Mouse (Mus musculus): ENCODE results near the gene Ltb. TPM values are rescaled to one million over a fixed set of nuclear protein-coding genes. Genes with fewer than 3 reads are reported as not detected.
A peak's percentile ranks its signal among the peaks of the same experiment; 100 is the strongest.

The Ltb gene
- polyA plus RNA-seq, 1 experiment from 2014 or later, result 5.2 TPM

GRCm38 (mm10) chr17:35187959-35188610 lies 6.2 kb upstream of the Ltb start, which contains the start of gene Lst1:
Gene Lst1, minus strand, starts transcription at chr17:35188439.
- 59% methylated on average over 7 of the region's 7 CpGs for WGBS
- ATAC-seq, result no peak

DNA sequence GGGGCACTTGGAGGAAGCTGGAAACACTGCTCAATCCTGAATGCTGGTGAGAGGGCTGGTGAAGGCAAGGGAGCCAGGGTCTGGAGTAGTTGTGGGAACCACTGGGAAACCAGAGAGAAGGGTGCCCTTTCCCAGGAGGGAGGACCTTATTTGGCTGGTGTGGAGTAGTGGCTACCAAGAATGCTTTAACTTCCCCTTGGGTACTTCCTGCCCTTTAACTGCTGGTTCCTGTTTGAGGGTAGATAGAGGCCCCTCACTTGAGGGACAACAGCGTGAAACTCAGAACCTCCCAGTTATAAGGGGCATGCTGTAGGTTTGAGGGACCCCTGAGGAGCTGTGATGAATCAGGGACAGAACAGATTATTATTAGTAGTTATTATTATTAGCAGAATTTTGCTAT lies 5.1 kb upstream of the Ltb start:
- H3K27me3 ChIP-seq (replicated peaks), result no peaks in the 10 kb centered on the region
- no peak for ATAC-seq
- peaks cover 9% of the 10 kb centered on the region; the same call in 1 of the 2 replicates for H3K4me1 ChIP-seq (replicated peaks)
- no peak overlapping the region for H3K4me2 ChIP-seq (replicated peaks)
- no peak overlapping the region for H3K9ac ChIP-seq
- WGBS, result 69% methylated on average over 1 of the region's 1 CpGs
- no peak overlapping the region for H3K27ac ChIP-seq
- no peaks in the 10 kb centered on the region for H3K9me3 ChIP-seq
- H3K36me3 ChIP-seq, result no peaks in the 10 kb centered on the region
- no peak overlapping the region for H3K4me3 ChIP-seq (replicated peaks)

More at GRCm38 (mm10) chr17:35187959-35188610, 6.2 kb upstream of the Ltb start, which contains the start of gene Lst1:
- no peak within 1 kb of the TSS for H3K9ac ChIP-seq
- H3K27ac ChIP-seq, result peak within 1 kb of the TSS; percentile 40; the same call in 1 of the 2 replicates
- no peak within 1 kb of the TSS for H3K4me2 ChIP-seq (replicated peaks)
- H3K27me3 ChIP-seq (replicated peaks), result no peaks in the 10 kb centered on the region
- H3K36me3 ChIP-seq, result no peaks in the 10 kb centered on the region
- H3K4me3 ChIP-seq (replicated peaks), result no peak within 1 kb of the TSS
- H3K4me1 ChIP-seq (replicated peaks), result 0 out of 2 replicates have a peak, but pooled peaks cover 5% of the 10 kb centered on the region
- H3K9me3 ChIP-seq, result no peaks in the 10 kb centered on the region

DNA sequence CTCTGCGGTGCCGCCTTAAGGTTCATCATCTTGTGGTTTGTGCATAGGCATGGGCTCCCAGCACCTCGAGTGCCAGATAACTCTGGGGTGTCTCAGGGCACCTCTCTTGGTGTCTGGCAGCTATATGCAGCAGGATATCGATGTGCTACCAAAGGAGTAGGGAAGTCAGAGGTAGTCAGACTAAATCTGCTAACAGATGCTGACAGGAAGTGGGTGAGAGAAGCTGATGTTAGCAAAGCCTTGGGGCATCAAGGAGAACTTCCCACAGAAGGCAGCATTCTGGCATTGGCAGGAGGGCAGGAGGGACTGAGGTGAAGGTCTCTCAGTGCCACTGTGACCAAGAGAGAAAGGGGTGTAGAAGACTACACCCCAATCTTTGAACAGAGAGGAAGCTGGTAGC lies 4.1 kb upstream of the Ltb start:
- Histone ChIP-seq H3K36me3 (no peaks in the 10 kb centered on the region), H3K9ac (no peak overlapping the region), H3K4me3 (replicated peaks) (no peak overlapping the region), H3K27me3 (replicated peaks) (peaks cover 5% of the 10 kb centered on the region), H3K9me3 (no peaks in the 10 kb centered on the region), H3K4me2 (replicated peaks) (no peak overlapping the region), H3K27ac (no peak overlapping the region), H3K4me1 (replicated peaks) (peaks cover 17% of the 10 kb centered on the region)
- WGBS, result 67% methylated on average over 4 of the region's 4 CpGs
- no peak for ATAC-seq

DNA sequence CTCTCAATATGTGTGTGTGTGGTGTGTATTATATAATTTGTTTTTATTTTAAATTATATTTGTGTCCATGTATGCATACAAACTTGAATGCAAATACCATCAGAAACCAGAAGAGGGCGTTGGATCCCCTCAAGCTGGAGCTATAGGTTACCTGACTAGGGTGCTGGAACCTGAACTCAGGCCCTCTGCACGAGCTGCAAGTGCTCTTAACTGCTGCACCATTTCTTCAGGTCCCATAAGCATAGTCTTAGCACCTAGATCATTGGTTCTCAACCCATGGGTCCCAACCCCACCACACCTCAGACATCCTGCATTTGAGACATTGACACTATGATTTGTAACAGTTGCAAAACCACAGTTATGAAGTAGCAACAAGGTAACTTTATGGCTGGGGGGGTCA lies 2.5 kb upstream of the Ltb start:
- H3K27me3 ChIP-seq (replicated peaks), result peaks cover 19% of the 10 kb centered on the region
- 72% methylated on average over 2 of the region's 2 CpGs for WGBS
- no peak overlapping the region for H3K9ac ChIP-seq
- H3K4me2 ChIP-seq (replicated peaks), result no peak overlapping the region
- no peaks in the 10 kb centered on the region for H3K36me3 ChIP-seq
- no peak overlapping the region for H3K4me3 ChIP-seq (replicated peaks)
- no peak overlapping the region for H3K27ac ChIP-seq
- no peak for ATAC-seq
- no peaks in the 10 kb centered on the region for H3K9me3 ChIP-seq
- H3K4me1 ChIP-seq (replicated peaks), result peaks cover 19% of the 10 kb centered on the region

DNA sequence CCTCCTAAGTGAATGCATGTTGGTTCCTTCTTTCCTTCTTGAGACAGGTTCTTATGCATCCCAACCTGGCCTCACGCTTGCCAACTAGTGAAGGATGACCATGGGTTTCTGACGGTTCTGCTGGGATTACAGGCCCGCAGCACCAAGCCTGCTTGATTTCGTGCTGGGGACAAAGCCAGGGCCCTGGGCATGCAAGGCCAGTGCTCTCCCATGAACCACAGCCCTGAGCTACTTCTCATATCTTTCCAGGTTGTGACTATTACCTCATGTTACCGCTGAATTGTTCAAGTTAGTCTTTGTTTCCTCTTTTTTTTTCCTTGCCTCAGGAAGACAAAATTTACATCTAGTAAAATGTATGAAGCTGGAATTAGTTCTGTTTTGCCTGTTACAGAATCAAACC lies 1.3 kb upstream of the Ltb start:
- WGBS, result 83% methylated on average over 5 of the region's 5 CpGs
- peaks cover 19% of the 10 kb centered on the region for H3K4me1 ChIP-seq (replicated peaks)
- H3K27ac ChIP-seq, result no peak overlapping the region

DNA sequence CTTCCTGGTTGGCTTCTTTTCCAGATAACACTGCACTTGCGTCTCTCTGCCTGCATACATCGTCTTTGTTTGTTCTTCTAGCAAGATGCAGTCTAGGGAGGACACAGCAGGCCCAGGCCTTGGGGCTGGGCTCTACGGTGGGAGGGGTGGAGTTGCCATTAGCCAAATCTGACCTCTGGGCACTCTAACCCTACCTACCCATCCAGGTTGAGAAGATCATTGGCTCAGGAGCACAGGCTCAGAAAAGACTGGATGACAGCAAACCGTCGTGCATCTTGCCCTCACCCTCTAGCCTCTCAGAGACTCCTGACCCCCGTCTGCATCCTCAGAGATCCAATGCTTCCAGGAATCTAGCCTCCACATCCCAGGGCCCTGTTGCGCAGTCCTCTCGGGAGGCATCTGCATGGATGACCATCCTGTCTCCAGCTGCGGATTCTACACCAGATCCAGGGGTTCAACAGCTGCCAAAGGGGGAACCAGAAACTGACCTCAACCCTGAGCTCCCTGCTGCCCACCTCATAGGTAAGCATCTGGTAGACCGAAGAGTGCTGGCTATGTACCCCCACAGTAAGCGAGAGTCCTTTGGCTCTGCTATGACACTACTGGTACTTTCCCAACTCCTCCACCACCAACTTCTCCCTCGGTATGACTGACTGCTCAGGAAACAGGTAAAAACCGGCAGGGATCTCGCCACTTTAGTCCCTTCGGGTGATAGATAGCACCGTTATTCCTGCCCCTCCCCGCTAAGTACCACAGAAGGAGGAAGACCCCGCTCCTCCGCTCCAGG lies 798 bp downstream of the Ltb start:
- Histone ChIP-seq H3K27me3 (replicated peaks) (peaks cover 19% of the 10 kb centered on the region), H3K9ac (peak overlapping the region; percentile 56)
- 40% methylated on average over 19 of the region's 19 CpGs for WGBS

More for the DNA sequence above, 1.3 kb upstream of the Ltb start:
- no peak for ATAC-seq
- no peak overlapping the region for H3K9ac ChIP-seq
- no peaks in the 10 kb centered on the region for H3K36me3 ChIP-seq
- H3K4me3 ChIP-seq (replicated peaks), result no peak overlapping the region
- H3K9me3 ChIP-seq, result no peaks in the 10 kb centered on the region
- no peak overlapping the region for H3K4me2 ChIP-seq (replicated peaks)
- H3K27me3 ChIP-seq (replicated peaks), result peaks cover 19% of the 10 kb centered on the region

GRCm38 (mm10) chr17:35195631-35196320 lies 1.5 kb downstream of the Ltb start:
- under 1% methylated on average over 66 of the region's 66 CpGs for WGBS
- no peaks in the 10 kb centered on the region for H3K9me3 ChIP-seq
- H3K4me1 ChIP-seq (replicated peaks), result peaks cover 19% of the 10 kb centered on the region
- H3K36me3 ChIP-seq, result no peaks in the 10 kb centered on the region
- H3K4me3 ChIP-seq (replicated peaks), result peak overlapping the region; percentile 45
- H3K9ac ChIP-seq, result peak overlapping the region; percentile 56
- H3K4me2 ChIP-seq (replicated peaks), result peak overlapping the region; percentile 94
- peak; percentile 88 for ATAC-seq
- no peak overlapping the region for H3K27ac ChIP-seq
- H3K27me3 ChIP-seq (replicated peaks), result peaks cover 19% of the 10 kb centered on the region

More for the DNA sequence above, 798 bp downstream of the Ltb start:
- H3K4me3 ChIP-seq (replicated peaks), result peak overlapping the region; percentile 45
- no peaks in the 10 kb centered on the region for H3K9me3 ChIP-seq
- 0 out of 2 replicates have a peak, but pooled peaks have one; percentile 6 for ATAC-seq
- no peak overlapping the region for H3K27ac ChIP-seq
- peak overlapping the region; percentile 94 for H3K4me2 ChIP-seq (replicated peaks)
- no peaks in the 10 kb centered on the region for H3K36me3 ChIP-seq
- peaks cover 19% of the 10 kb centered on the region for H3K4me1 ChIP-seq (replicated peaks)

- no peaks in the 10 kb centered on the region for H3K36me3 ChIP-seq
- no peak overlapping the region for H3K27ac ChIP-seq
- H3K4me2 ChIP-seq (replicated peaks), result peak overlapping the region; percentile 94
- no peak overlapping the region for H3K9ac ChIP-seq
- WGBS, result 35% methylated on average over 9 of the region's 9 CpGs
- peaks cover 19% of the 10 kb centered on the region for H3K4me1 ChIP-seq (replicated peaks)
- no peaks in the 10 kb centered on the region for H3K9me3 ChIP-seq
- peak; percentile 27; the same call in 1 of the 2 replicates for ATAC-seq
- H3K4me3 ChIP-seq (replicated peaks), result peak overlapping the region; percentile 45
- peaks cover 20% of the 10 kb centered on the region for H3K27me3 ChIP-seq (replicated peaks)
These were observed 2.0 kb downstream of the Ltb start for GRCm38 (mm10) chr17:35196321-35196641.

DNA sequence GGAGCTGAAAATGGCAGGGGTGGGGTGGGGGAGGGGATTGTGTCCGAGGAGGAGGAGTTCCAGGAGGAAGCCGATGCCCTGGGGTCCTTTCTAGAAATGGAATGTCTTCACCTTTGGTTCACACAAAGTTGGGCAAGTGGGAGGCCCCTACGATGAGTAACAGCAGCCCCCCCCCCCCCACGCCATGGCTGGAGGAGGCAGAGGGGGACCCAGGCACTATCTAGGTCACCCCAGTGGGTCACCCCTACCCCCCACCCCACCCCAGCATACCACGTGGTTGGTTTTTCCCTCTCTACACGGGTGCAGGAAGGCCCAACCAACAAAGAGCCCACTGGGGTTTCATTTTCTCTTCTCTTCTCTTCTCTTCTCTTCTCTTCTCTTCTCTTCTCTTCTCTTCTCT lies 2.9 kb downstream of the Ltb start:
- Histone ChIP-seq H3K9ac (no peak overlapping the region), H3K36me3 (no peaks in the 10 kb centered on the region), H3K4me1 (replicated peaks) (peaks cover 19% of the 10 kb centered on the region), H3K4me2 (replicated peaks) (no peak overlapping the region), H3K9me3 (no peaks in the 10 kb centered on the region), H3K27me3 (replicated peaks) (peaks cover 27% of the 10 kb centered on the region), H3K4me3 (replicated peaks) (no peak overlapping the region), H3K27ac (no peak overlapping the region)
- ATAC-seq, result no peak
- 45% methylated on average over 6 of the region's 6 CpGs for WGBS

GRCm38 (mm10) chr17:35198029-35198428 lies 3.8 kb downstream of the Ltb start:
- Histone ChIP-seq H3K4me1 (replicated peaks) (peaks cover 19% of the 10 kb centered on the region), H3K9me3 (no peaks in the 10 kb centered on the region), H3K4me3 (replicated peaks) (no peak overlapping the region), H3K27ac (no peak overlapping the region), H3K27me3 (replicated peaks) (peaks cover 33% of the 10 kb centered on the region), H3K36me3 (no peaks in the 10 kb centered on the region), H3K9ac (no peak overlapping the region), H3K4me2 (replicated peaks) (no peak overlapping the region)
- 59% methylated on average over 7 of the region's 7 CpGs for WGBS
- ATAC-seq, result no peak

- no peak overlapping the region for H3K9ac ChIP-seq
- WGBS, result 34% methylated on average over 8 of the region's 8 CpGs
- no peaks in the 10 kb centered on the region for H3K36me3 ChIP-seq
- no peak overlapping the region for H3K27ac ChIP-seq
- no peaks in the 10 kb centered on the region for H3K9me3 ChIP-seq
- H3K27me3 ChIP-seq (replicated peaks), result peaks cover 40% of the 10 kb centered on the region
- no peak for ATAC-seq
- H3K4me1 ChIP-seq (replicated peaks), result peaks cover 17% of the 10 kb centered on the region
- no peak overlapping the region for H3K4me3 ChIP-seq (replicated peaks)
- H3K4me2 ChIP-seq (replicated peaks), result no peak overlapping the region
These were observed 4.7 kb downstream of the Ltb start for GRCm38 (mm10) chr17:35198946-35199345.

DNA sequence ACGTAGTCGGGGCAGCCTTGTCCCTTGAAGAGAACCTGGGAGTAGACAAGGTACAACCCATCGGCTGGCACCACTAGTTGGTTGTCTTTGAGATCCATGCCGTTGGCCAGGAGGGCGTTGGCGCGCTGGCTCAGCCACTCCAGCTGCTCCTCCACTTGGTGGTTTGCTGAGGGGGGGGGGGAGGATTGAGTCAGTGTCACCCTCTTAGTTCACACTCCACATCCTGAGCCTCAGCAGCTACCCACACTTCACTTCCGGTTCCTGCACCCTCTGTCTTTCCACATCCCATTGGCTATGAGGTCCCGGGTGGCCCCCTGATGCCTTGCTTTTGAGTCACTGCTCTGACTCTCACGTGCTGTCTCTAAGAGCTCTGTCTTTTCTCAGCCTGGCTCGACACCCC lies 6.2 kb downstream of the Ltb start:
- Histone ChIP-seq H3K4me3 (replicated peaks) (no peak overlapping the region), H3K27ac (no peak overlapping the region), H3K4me2 (replicated peaks) (no peak overlapping the region), H3K4me1 (replicated peaks) (peaks cover 5% of the 10 kb centered on the region), H3K9me3 (no peaks in the 10 kb centered on the region), H3K36me3 (no peaks in the 10 kb centered on the region), H3K9ac (no peak overlapping the region), H3K27me3 (replicated peaks) (peaks cover 40% of the 10 kb centered on the region)
- WGBS, result 78% methylated on average over 11 of the region's 11 CpGs
- no peak for ATAC-seq
